Mouse (Mus musculus) liver, postnatal 0 days (tissue): ENCODE measurements around the gene Lyl1.
A peak's percentile ranks its signal among the peaks of the same experiment; 100 is the strongest.

Source experiments
- CTCF ChIP-seq: sonication (generic); IDR thresholded peaks from 2 replicates; pipeline ENCODE4 v1.5.1; 2016; ENCODE audit warnings: antibody characterized with exemption, low read depth
- EP300 ChIP-seq: IDR thresholded peaks from 2 replicates; pipeline ENCODE4 v1.6.1; 2016; ENCODE audit warnings: antibody characterized with exemption, low read depth, mild to moderate bottlenecking

GRCm38 (mm10) chr8:84663483-84664327 is 37.6 kb upstream of the Lyl1 start:
- TF ChIP-seq CTCF (no peak), EP300 (peak; percentile 65; the same call in 1 of the 2 replicates)
